Mouse (Mus musculus): Measurements from ENCODE around the gene Rnf216.
"Not testable (repeated sequence)": the region's sequence is repeated elsewhere in the genome, so short reads cannot be mapped to it uniquely, and the experiment has no call there.

Gene Rnf216

DNA sequence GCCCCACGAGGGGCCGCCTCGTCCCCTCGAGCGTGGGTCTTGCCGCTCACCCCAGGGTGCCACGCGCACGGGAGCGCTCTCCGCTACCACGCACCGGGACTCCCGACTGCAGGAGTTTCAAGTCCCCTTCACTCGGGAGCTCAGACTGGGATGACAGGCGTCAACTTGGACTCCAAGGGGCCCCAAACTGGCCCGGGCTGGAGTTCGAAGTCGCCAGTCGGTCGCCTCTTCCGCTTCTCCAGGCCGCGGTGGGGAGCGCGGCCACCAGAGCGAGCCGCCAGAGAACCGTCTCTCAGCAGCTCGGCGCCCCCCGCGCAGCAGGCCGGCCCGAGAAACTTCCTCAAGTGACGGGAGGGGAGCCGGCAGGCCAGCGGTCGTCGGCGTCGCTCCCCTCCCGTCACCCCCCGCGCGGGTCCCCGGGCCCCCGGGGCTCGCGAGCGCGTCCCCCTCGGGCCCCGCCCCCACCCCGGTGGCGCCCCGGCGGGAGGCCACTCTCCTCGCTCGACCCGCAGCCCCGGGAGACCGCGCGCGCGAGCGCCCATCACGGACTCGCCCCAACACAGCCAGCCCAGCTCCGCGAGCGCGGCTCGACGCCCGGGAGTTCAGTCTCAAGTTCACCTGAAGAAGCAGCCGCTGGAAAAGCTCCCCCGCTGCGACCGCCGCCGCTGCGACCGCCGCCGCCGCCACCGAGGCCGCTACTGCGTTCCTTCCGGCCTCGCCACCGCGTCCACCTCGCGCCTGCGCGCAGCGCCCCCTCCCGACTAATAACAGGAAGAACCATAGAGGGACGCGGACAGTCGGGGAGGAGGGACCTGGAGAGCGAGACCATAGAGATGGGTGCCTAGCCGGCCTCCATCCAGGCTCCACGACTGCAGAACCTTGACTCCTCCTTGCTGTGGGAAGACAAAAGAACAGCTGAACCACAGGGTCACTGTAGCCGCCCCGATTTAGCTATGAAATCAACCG is at the start of gene Rnf216:
TSS of gene Rnf216 (minus strand) at position 714 of the 966 bp plus-strand sequence.
- DNase-seq (ENCODE audit: low spot score in 2 of 2) = peak; percentile 94 to 95

GRCm38 (mm10) chr5:143155534-143155933 is 42.7 kb upstream of the Rnf216 start:
- no peak for DNase-seq (ENCODE audit: low spot score in 2 of 2)

DNA sequence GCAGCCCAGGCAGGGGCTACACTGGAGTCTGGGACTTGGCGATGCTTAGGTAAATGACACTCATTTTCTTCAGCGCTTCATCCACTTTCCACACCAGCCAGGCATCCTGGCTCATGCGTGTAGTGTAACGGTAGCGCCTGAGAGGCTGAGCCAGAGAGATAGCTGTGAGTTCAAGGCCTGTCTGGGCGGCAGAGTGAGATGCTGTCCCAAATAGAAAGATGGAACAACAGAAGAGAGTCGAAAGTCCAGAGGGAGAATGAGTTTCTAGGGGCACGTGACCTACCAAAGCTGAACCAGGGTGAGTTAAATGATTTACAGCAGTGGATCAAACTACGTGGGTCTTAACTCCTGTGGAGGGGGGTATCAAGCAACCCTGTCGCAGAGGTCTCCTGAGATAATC is 41.0 kb upstream of the Rnf216 start:
- no peak for DNase-seq (ENCODE audit: low spot score in 2 of 2)

- no peak for DNase-seq (ENCODE audit: low spot score in 2 of 2)
Observed at GRCm38 (mm10) chr5:143150044-143150443, 37.2 kb upstream of the Rnf216 start.

DNA sequence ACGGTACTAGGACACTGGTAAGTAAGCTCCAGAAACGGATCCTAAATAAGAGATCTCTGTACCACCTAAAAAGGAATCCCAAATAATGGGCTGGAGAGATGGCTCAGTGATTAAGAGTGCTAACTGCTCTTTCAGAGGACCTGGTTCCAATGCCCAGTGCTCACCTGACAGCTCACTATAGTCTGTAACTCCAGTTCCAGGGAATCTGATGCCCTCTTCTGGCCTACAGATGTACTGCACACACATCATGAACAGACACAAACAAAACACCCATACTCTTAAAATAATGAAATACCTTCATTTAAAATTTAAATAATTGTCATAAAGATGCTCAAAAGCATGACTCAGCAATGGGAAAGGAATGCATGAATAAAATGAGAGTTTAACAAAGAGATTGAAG is 36.7 kb upstream of the Rnf216 start:
- DNase-seq (ENCODE audit: low spot score in 2 of 2) = no peak

DNA sequence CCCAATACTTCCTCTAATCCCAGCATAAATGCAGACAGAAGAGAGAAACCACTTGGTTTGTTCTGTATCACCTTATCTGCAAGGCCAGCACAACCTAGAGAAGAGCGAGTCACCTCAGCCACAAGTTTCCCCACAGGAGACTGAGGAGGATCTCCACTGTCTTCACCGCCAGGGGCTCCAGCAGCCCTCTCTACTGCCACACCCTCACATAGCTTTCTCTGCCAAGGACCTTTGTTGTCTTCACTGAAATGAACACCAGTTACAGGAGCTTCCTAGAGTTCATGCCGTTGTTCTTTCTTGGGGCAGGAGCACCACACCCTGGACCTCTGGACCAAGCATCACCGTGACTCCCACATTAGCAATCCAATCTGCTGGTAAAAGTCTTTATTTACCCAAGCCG is 35.9 kb upstream of the Rnf216 start:
- DNase-seq (ENCODE audit: low spot score in 2 of 2) = no peak

DNA sequence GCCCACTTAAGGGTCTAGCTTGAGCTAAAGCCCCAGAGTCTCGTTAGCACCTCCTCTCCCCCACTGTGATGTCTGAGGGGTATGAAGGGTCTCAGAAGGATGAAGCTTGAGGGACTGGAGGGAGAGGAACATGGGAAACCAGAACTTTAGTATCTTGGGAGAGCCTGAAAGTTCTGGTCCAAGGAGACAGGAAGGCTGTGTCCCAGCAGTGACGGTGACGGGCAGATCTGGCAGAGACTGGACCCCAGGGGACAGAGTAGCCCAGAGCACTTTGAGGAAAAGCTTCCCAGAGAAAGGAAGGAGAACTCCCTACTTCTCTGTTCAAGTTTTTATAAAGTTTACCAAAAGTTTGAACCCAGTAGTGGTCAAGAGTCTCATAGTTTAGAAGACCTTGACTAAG is 34.7 kb upstream of the Rnf216 start, which contains the start of gene Olfr718-ps1:
TSS of gene Olfr718-ps1 (minus strand) at position 101 of the 400 bp plus-strand sequence.
- no peak for DNase-seq (ENCODE audit: low spot score in 2 of 2)

DNA sequence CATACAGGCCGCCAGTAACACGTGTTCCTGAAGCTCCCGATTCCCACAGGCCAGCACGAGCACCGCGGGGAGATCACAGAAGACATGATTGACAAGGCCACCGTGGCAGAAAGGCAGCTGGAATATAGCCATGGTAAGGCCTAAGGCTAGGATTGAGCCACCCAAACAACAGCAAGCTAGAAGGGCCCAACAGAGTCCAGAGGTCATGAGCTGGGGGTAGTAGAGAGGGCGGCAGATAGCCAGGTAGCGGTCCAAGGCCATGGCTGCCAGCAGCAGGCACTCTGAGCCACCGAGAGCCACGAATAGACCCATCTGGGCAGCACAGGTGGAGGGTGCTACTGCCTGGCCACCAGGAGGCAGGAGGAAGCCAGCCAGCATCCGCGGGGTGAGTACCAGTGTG is 24.8 kb upstream of the Rnf216 start:
- no peak for DNase-seq (ENCODE audit: low spot score in 2 of 2)

DNA sequence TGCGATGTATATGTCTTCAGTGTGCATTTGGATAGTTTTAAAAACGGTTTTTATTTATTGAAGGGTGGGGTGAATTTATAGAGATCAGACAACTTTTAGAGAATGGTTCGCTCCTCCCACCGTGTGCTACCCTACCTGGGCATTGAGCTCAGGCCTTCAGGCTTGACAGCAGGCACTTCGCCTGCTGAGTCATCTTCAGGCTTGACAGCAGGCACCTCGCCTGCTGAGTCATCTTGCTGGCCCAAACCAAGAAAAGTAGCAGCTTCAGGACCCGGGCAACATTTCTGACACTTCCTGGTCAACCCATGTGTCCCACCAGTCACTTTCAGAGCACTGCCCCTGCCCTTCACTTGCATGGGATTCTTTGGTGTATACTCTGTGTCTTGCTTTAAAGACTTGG is 22.2 kb upstream of the Rnf216 start:
- no peak for DNase-seq (ENCODE audit: low spot score in 2 of 2)

DNA sequence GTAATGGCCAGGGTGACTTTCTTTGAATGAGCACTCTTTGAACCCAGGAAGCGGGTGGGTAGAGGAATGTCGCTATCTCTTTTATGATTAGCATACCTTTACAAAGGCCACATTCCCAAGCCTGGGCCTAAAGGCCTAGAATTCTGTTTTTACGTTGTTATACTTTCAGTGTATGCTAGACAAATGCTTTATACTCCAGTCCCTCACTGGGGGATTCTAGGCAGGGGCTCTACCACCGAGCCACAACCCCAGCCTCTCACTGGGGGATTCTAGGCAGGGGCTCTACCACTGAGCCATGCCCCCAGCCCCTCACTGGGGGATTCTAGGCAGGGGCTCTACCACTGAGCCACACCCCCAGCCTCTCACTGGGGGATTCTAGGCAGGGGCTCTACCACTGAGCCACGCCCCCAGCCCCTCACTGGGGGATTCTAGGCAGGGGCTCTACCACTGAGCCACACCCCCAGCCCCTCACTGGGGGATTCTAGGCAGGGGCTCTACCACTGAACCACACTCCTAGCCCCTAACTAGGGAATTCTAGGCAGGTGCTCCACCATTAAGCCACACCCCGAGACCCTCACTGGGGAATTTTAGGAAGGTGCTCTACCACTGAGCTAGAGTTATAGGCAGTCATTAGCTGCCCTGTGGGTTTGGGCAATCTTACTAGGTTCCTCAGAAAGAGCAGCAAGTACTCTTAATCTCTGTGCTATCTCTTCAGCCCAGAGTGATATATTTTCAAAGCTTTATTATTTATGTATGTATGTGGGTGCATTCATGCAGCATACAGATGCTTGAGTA is 21.6 kb upstream of the Rnf216 start:
- not testable (repeated sequence) for DNase-seq (ENCODE audit: low spot score in 2 of 2)

- DNase-seq (ENCODE audit: low spot score in 2 of 2) = no peak
Observed at GRCm38 (mm10) chr5:143132935-143133514, 20.2 kb upstream of the Rnf216 start.

GRCm38 (mm10) chr5:143130342-143130741 is 17.5 kb upstream of the Rnf216 start:
- DNase-seq (ENCODE audit: low spot score in 2 of 2) = no peak

DNA sequence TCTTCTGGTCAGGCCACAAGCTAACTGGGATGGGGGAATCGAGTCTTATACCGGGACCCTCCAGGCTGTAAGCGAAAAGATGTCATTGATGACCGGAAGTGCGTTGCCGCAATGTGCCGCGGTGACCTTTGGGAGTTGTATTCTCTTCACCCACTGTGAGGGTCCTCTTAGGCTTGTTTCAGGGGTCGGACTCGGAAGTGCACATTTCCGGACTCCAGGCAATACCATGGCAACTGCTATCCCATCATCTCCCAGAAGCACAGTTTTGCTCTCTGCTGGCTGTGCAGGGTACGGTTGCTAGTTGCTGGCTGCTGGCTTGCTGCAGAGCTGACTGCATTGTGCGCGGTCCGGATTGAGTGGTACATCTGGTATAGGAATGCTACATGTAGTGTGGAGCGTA is 16.3 kb upstream of the Rnf216 start:
- DNase-seq (ENCODE audit: low spot score in 2 of 2) = no peak

DNA sequence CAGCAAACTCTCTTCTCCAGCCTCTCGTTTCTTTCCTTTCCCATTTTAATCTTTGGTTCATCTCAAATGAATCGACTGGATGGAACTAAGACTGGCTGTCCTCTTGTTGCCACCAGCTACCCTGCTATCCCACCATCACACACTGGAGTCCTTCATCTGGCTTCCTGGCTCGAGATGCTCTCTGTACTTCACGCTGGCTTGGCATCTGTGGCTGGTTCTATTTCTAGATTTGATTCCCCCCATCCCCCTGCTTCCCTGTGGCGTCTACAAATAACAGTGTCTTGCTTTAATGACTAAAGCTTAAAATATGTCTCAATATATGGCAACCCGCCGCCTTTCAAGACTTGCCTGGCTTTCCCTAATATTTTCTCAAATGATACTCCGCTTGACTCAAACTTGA is 15.0 kb upstream of the Rnf216 start:
- DNase-seq (ENCODE audit: low spot score in 2 of 2) = peak; percentile 9 to 23

GRCm38 (mm10) chr5:143126908-143127307 is 14.1 kb upstream of the Rnf216 start:
- DNase-seq (ENCODE audit: low spot score in 2 of 2) = no peak

DNA sequence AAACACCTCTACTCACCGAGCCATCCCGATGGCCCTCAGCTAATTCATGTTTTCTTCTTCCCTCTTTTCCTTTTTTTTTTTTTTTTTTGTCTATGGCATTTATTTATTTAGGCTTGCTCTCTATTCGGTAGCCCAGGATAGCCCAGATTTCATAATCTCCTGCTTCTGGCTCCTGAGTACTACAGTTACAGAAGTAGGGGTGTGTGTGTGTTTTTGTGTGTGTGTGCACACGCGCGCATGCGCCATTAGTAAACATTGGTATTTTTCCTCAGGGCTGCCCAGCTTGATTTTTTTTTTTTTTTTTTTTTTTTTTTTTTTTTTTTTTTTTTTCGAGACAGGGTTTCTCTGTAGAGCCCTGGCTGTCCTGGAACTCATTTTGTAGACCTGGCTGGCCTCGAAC is 13.3 kb upstream of the Rnf216 start:
- no peak for DNase-seq (ENCODE audit: low spot score in 2 of 2)

DNA sequence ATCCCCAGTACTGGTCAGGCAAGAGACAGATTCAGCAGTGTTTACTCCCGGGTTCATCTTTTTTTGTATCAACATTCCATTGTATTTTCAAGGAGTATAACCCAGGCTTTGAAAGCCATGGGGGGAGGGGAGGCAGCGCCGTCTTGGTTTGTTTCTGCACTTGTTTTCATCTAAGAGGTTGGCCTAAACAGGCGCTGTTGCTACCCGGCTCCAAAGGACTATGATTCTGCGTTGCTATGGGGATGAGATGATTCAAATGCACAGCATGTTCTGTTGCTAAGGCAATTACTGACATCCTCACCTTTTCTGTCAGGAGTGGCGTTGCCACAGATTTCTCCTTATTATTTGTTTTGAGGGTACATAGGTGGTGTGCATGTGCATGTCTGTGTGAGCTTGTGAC is 12.8 kb upstream of the Rnf216 start:
- DNase-seq (ENCODE audit: low spot score in 2 of 2) = peak; percentile 35 to 37

DNA sequence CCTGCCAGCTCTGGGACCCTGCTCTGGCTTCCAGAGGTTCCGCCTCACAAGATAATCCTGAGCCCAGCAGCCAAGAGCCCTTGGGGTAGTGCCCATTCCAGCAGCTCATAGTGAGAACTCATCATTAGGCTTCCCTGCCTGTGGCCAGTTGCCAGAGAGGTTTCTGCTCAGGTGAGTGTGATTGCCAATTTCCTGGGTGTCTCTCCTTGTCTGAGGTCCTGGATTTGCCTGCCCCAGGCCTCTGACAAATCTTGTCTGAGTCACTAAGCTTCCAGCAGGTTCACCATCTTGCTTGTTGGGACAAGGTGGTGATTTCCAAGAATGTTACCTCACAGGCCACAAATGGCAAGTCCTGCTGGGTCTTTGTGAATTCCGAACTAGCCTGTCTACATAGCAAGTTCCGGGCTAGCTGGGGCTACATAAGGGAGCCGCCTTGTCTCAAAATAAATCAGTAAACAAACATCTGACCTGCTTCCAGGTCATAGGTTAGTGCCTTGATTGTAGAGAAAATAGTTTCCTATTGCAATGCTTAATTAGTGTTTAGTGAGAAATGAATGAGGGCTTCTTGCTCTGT is 12.1 kb upstream of the Rnf216 start:
- no peak for DNase-seq (ENCODE audit: low spot score in 2 of 2)

- no peak for DNase-seq (ENCODE audit: low spot score in 2 of 2)
Observed at GRCm38 (mm10) chr5:143122673-143123072, 9.9 kb upstream of the Rnf216 start.

DNA sequence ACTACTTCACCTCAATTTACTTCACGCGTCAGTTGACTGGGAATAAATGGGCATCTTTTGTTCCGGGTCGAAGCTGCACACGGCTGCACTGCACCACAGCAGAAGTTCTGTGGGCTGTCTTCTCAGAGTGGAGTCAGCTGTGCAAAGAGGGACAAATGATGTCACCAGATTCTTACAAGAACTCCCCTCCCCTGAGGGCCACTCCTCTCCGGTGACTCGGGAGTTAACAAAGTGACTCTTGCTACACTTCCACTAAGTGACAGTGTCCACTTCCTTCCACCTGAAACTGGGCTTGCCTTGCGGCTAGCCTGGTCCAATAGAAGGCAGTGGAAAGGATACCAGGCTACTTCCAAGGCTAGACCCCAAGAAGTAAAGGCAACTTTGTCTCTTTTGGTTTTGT is 9.3 kb upstream of the Rnf216 start:
- no peak for DNase-seq (ENCODE audit: low spot score in 2 of 2)

DNA sequence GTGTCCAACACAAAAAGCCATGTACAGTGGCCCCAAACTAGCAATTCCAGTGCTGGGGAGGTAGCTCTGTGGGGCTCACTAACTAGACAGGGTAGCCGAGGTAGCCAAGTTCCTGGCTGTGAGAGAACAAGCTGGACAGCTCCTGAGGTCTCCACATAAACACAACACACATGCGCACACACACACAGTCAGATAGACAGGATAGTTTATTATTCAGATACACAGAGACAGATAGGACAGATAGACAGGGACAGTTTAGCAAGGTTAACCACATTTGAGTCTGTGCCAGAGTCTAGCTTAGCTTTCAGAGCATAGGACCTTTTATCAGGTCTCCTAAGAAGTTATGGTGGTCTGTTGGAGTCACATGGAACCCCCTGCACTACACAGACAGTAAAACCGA is 6.0 kb downstream of the Rnf216 start:
- DNase-seq (ENCODE audit: low spot score in 2 of 2) = no peak

DNA sequence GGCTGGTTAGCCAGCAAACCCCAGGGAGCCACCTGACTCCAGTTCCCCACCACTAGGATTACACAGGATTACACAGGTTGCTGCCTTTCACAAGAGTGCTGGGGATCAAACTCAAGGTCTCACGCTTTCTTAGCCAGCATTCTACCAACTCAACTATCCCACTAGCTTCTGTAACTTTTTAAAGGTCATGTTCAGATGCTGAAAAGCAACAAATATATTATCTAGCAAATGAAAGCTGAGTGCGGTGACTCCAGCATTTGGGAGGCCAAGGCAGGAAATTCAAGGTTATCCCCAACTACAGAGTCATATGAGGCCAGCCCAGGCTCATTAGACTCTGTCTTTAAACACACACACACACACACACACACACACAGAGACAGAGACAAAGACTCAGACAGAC is 9.6 kb downstream of the Rnf216 start:
- no peak for DNase-seq (ENCODE audit: low spot score in 2 of 2)

All from frontal cortex, postnatal 36 days (tissue).